Mouse (Mus musculus) spleen, adult 2 months (tissue): ENCODE measurements around the gene Rbfox1.

ENCODE experiments used
- CTCF ChIP-seq: fragments of 200-500 bp; IDR thresholded peaks from 2 replicates; pipeline ENCODE4 v1.5.1; 2011; ENCODE audit warnings: mild to moderate bottlenecking, inconsistent platforms; ENCODE audit not compliant: insufficient read depth, insufficient read length, insufficient replicate concordance; ENCODE audit errors: extremely low read depth
- POLR2A ChIP-seq: fragments of 200-500 bp; IDR thresholded peaks from 2 replicates; pipeline ENCODE4 v1.6.1; 2011; ENCODE audit warnings: low read depth, low read length, inconsistent platforms

DNA sequence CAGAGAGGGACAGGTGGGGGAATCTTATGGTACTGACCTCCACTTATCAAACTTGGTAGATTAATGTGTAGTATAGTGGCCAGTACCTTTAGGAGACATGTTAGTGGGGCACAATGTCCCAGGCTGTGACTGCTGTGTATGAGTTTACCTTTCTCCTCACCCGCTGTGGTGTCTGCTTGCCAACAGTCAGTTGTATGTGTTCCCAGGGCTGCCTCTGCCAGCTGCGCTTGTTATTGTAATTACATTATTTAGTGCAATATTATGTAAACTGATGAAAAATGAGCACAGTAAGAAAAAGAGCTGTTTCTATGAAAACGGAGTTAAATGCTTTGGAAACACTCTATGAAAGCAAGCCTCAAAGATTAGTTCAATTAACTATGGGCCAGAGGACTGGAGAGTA lies 928.7 kb downstream of the Rbfox1 start:
- no peak for TF ChIP-seq POLR2A
- TF ChIP-seq CTCF, result no peak
